Mouse (Mus musculus) G1E (cell line): Measurements from ENCODE around the gene Gab1.

Experiments used
- CTCF ChIP-seq: IDR thresholded peaks from 2 replicates; pipeline ENCODE4 v1.5.1; 2012; ENCODE audit warnings: low read depth, low read length, inconsistent platforms, mixed read lengths
- GATA1 ChIP-seq: IDR thresholded peaks from 2 replicates; pipeline ENCODE4 v1.6.1; 2012; ENCODE audit warnings: borderline replicate concordance, low read length, inconsistent platforms, mixed read lengths

- TF ChIP-seq CTCF (no peak), GATA1 (no peak)
Measured at GRCm38 (mm10) chr8:80872688-80873087, 7.6 kb downstream of the Gab1 start.
